Mouse (Mus musculus): ENCODE results near the gene Pds5a.

GRCm38 (mm10) chr5:65706979-65707378, 8.9 kb upstream of the Pds5a start:
- TF ChIP-seq CTCF (IDR thresholded peaks at IDR 0.05; ENCODE audit: low read depth) (no peak), EP300 (IDR thresholded peaks at IDR 0.05; ENCODE audit: low read depth) (no peak)

Measured in liver, postnatal 0 days (tissue).